14 mouse cellular contexts compared by ENCODE assay signal in genomic region chr11:113308256-113308941, GRCm38 (mm10).
DNase-seq lines count a peak whose midpoint lies in the region; ATAC-seq and TF ChIP-seq lines count a peak whose summit lies in the region.
"Had no signal": no experiment of that assay in that cellular context is flagged by ENCODE, and none has a peak within 500 bp of the region (broad histone marks: within the 10 kb centered on the region; RNA-seq: fewer than 3 reads in every experiment).

No protein-coding gene starts in this region.

- H3K36me3 ChIP-seq in forebrain, embryonic 12.5 days (replicated peaks) = 0 out of 2 replicates have a peak, but pooled peaks cover 5% of the 10 kb centered on the region
- H3K36me3 ChIP-seq in hindbrain, embryonic 15.5 days = peaks cover 11% of the 10 kb centered on the region
- H3K36me3 ChIP-seq in neural tube, embryonic 12.5 days = peaks cover 5% of the 10 kb centered on the region
- no peaks in the 10 kb centered on the region for H3K36me3 ChIP-seq in kidney, embryonic 15.5 days

- peak; percentile 80 for DNase-seq in brain, embryonic 14.5 days (ENCODE audit: low read depth)
- DNase-seq in layer of hippocampus, adult 9-11 months = no peak
- no peak for DNase-seq in gastrocnemius, postnatal 36 days
- DNase-seq: adrenal gland, postnatal 36 days; cerebellum, postnatal 14 days; kidney, adult 9 months; liver, postnatal 0 days; right cerebral cortex, postnatal 4 days; thymus, adult 2 months had no signal

- 56% methylated on average over 4 of the region's 4 CpGs for WGBS in forebrain, embryonic 12.5 days
- WGBS in hindbrain, embryonic 15.5 days = 36% methylated on average over 4 of the region's 4 CpGs
- 29% methylated on average over 4 of the region's 4 CpGs for WGBS in neural tube, embryonic 12.5 days
- 55% methylated on average over 4 of the region's 4 CpGs for WGBS in kidney, embryonic 15.5 days

- no peak overlapping the region for H3K4me2 ChIP-seq in forebrain, embryonic 12.5 days
- H3K4me2 ChIP-seq in hindbrain, embryonic 15.5 days = no peak overlapping the region
- no peak overlapping the region for H3K4me2 ChIP-seq in neural tube, embryonic 12.5 days (replicated peaks)
- no peak overlapping the region for H3K4me2 ChIP-seq in kidney, embryonic 15.5 days
- H3K4me2 ChIP-seq: limb, embryonic 15.5 days had no signal

- TF ChIP-seq POLR2A in brain, embryonic 14.5 days (IDR thresholded peaks at IDR 0.05; ENCODE audit: borderline replicate concordance, extremely low read depth, insufficient read depth, insufficient read length, poor library complexity, severe bottlenecking) = no peak

- H3K27ac ChIP-seq in forebrain, embryonic 12.5 days = peak overlapping the region; percentile 77
- H3K27ac ChIP-seq in hindbrain, embryonic 15.5 days (replicated peaks) = peak overlapping the region; percentile 45
- peak overlapping the region; percentile 47; the same call in 1 of the 2 replicates for H3K27ac ChIP-seq in neural tube, embryonic 12.5 days
- no peak overlapping the region for H3K27ac ChIP-seq in kidney, embryonic 15.5 days
- H3K27ac ChIP-seq: limb, embryonic 15.5 days had no signal

- peak; percentile 72; the same call in 1 of the 2 replicates for ATAC-seq in forebrain, embryonic 12.5 days (ENCODE audit: low FRiP score)
- ATAC-seq in hindbrain, embryonic 15.5 days (ENCODE audit: low FRiP score, low read depth) = no peak
- ATAC-seq in neural tube, embryonic 12.5 days (ENCODE audit: low FRiP score, low read depth) = peak; percentile 89
- ATAC-seq in kidney, embryonic 15.5 days (replicated peaks; ENCODE audit: low FRiP score) = no peak
- ATAC-seq: liver, postnatal 0 days had no signal

- peaks cover 20% of the 10 kb centered on the region for H3K4me1 ChIP-seq in forebrain, embryonic 12.5 days
- peaks cover 16% of the 10 kb centered on the region for H3K4me1 ChIP-seq in hindbrain, embryonic 15.5 days (replicated peaks)
- peaks cover 20% of the 10 kb centered on the region for H3K4me1 ChIP-seq in neural tube, embryonic 12.5 days
- peaks cover 7% of the 10 kb centered on the region; the same call in 1 of the 2 replicates for H3K4me1 ChIP-seq in kidney, embryonic 15.5 days
- H3K4me1 ChIP-seq: limb, embryonic 15.5 days had no signal

- no peak for TF ChIP-seq CTCF in brain, embryonic 14.5 days (IDR thresholded peaks at IDR 0.05; ENCODE audit: borderline replicate concordance, extremely low read depth, insufficient read depth, insufficient read length)

- no peak overlapping the region for H3K4me3 ChIP-seq in forebrain, embryonic 12.5 days (replicated peaks)
- H3K4me3 ChIP-seq in hindbrain, embryonic 15.5 days = no peak overlapping the region
- no peak overlapping the region for H3K4me3 ChIP-seq in neural tube, embryonic 12.5 days
- no peak overlapping the region for H3K4me3 ChIP-seq in kidney, embryonic 15.5 days (replicated peaks)
- H3K4me3 ChIP-seq: limb, embryonic 15.5 days had no signal

- no peaks in the 10 kb centered on the region for H3K9me3 ChIP-seq in forebrain, embryonic 12.5 days
- peaks cover 8% of the 10 kb centered on the region; the same call in 1 of the 2 replicates for H3K9me3 ChIP-seq in hindbrain, embryonic 15.5 days
- H3K9me3 ChIP-seq in neural tube, embryonic 12.5 days = 0 out of 2 replicates have a peak, but pooled peaks cover 4% of the 10 kb centered on the region
- no peaks in the 10 kb centered on the region for H3K9me3 ChIP-seq in kidney, embryonic 15.5 days (replicated peaks)
- H3K9me3 ChIP-seq: limb, embryonic 15.5 days had no signal

- intact Hi-C loops in gastrocnemius, postnatal 36 days (cut with DNase I) = no loop called here

- H3K9ac ChIP-seq in forebrain, embryonic 12.5 days = no peak overlapping the region
- H3K9ac ChIP-seq in hindbrain, embryonic 15.5 days = no peak overlapping the region
- no peak overlapping the region for H3K9ac ChIP-seq in neural tube, embryonic 12.5 days
- H3K9ac ChIP-seq in kidney, embryonic 15.5 days = no peak overlapping the region
- H3K9ac ChIP-seq: limb, embryonic 15.5 days; liver, postnatal 0 days had no signal

- H3K27me3 ChIP-seq in forebrain, embryonic 12.5 days = no peaks in the 10 kb centered on the region
- H3K27me3 ChIP-seq in hindbrain, embryonic 15.5 days = no peaks in the 10 kb centered on the region
- no peaks in the 10 kb centered on the region for H3K27me3 ChIP-seq in neural tube, embryonic 12.5 days (replicated peaks)
- no peaks in the 10 kb centered on the region for H3K27me3 ChIP-seq in kidney, embryonic 15.5 days
- H3K27me3 ChIP-seq: limb, embryonic 15.5 days had no signal

Comparison
In these comparisons a context has a peak if more than half of its experiments do, and no peak if none do; other contexts are left out.
1. ATAC-seq: peak in forebrain, embryonic 12.5 days (single experiment) and neural tube, embryonic 12.5 days (single experiment); none in hindbrain, embryonic 15.5 days (single experiment) and kidney, embryonic 15.5 days (single experiment).